Mouse (Mus musculus): ENCODE measurements around the gene Fbxo39.

DNA sequence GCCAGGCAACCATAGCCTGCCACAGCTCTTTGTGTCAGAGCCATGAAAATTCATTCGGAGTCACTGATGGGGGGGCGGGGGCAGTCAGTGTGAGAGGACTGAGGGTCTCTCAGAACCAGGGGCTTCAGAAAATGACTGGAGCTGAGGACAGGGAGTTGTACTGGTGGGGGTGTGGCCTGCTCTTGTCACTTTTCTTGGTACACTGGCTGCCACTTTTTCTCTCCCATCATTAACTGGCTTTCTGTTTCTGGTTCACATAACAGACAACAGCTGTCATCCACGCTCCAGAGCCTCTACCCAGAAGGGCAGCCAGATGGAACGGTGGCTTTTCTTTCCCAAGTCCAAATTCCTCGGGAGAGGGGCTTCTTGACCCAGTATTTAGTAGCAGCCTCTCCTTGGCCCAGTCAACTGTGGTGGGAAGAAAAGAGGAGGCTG, 24.2 kb downstream of the Fbxo39 start:
- TF ChIP-seq TAL1 (IDR thresholded peaks at IDR 0.05; ENCODE audit: low read length) (no peak), GATA1 (IDR thresholded peaks at IDR 0.05; ENCODE audit: low read length) (no peak)
